Mouse (Mus musculus): ENCODE results near the gene Dclre1a.
"Not testable (repeated sequence)": the region's sequence is repeated elsewhere in the genome, so short reads cannot be mapped to it uniquely, and the experiment has no call there.

Gene Dclre1a

GRCm38 (mm10) chr19:56548230-56549032 is 409 bp upstream of the Dclre1a start, which contains the start of gene Nhlrc2:
TSS of gene Nhlrc2 (plus strand) at chr19:56548261.
- DNase-seq (ENCODE audit: low spot score in 2 of 2): peak; percentile 81 to 85

GRCm38 (mm10) chr19:56546031-56546430 is 2.0 kb downstream of the Dclre1a start:
- no peak for DNase-seq (ENCODE audit: low spot score in 2 of 2)

GRCm38 (mm10) chr19:56544681-56545388 is 3.2 kb downstream of the Dclre1a start:
- DNase-seq (ENCODE audit: low spot score in 2 of 2): no peak

- no peak for DNase-seq (ENCODE audit: low spot score in 2 of 2)
These were observed 4.7 kb downstream of the Dclre1a start for GRCm38 (mm10) chr19:56543320-56543719.

- DNase-seq (ENCODE audit: low spot score in 2 of 2): no peak
These were observed 12.3 kb downstream of the Dclre1a start for GRCm38 (mm10) chr19:56535765-56536164.

GRCm38 (mm10) chr19:56535064-56535463 is 13.0 kb downstream of the Dclre1a start:
- DNase-seq (ENCODE audit: low spot score in 2 of 2): no peak

- DNase-seq (ENCODE audit: low spot score in 2 of 2): no peak
These were observed 13.7 kb downstream of the Dclre1a start for GRCm38 (mm10) chr19:56534337-56534736.

- DNase-seq (ENCODE audit: low spot score in 2 of 2): no peak
These were observed 14.5 kb downstream of the Dclre1a start for GRCm38 (mm10) chr19:56533291-56534071.

GRCm38 (mm10) chr19:56531251-56531650 is 16.8 kb downstream of the Dclre1a start:
- no peak for DNase-seq (ENCODE audit: low spot score in 2 of 2)

GRCm38 (mm10) chr19:56530529-56530928 is 17.5 kb downstream of the Dclre1a start:
- DNase-seq (ENCODE audit: low spot score in 2 of 2): not testable (repeated sequence)

- not testable (repeated sequence) for DNase-seq (ENCODE audit: low spot score in 2 of 2)
These were observed 28.6 kb downstream of the Dclre1a start for GRCm38 (mm10) chr19:56519408-56519807.

GRCm38 (mm10) chr19:56513527-56513926 is 34.5 kb downstream of the Dclre1a start:
- DNase-seq (ENCODE audit: low spot score in 2 of 2): not testable (repeated sequence)

GRCm38 (mm10) chr19:56511207-56511606 is 36.8 kb downstream of the Dclre1a start:
- not testable (repeated sequence) for DNase-seq (ENCODE audit: low spot score in 2 of 2)

- not testable (repeated sequence) for DNase-seq (ENCODE audit: low spot score in 2 of 2)
These were observed 44.5 kb downstream of the Dclre1a start for GRCm38 (mm10) chr19:56503525-56503924.

- DNase-seq (ENCODE audit: low spot score in 2 of 2): not testable (repeated sequence)
These were observed 45.0 kb downstream of the Dclre1a start for GRCm38 (mm10) chr19:56503069-56503468.

GRCm38 (mm10) chr19:56494157-56494556 is 53.9 kb downstream of the Dclre1a start:
- DNase-seq (ENCODE audit: low spot score in 2 of 2): not testable (repeated sequence)

GRCm38 (mm10) chr19:56489601-56490000 is 58.4 kb downstream of the Dclre1a start:
- DNase-seq (ENCODE audit: low spot score in 2 of 2): no peak

- no peak for DNase-seq (ENCODE audit: low spot score in 2 of 2)
These were observed 60.7 kb downstream of the Dclre1a start for GRCm38 (mm10) chr19:56487339-56487738.

GRCm38 (mm10) chr19:56486926-56487325 is 61.1 kb downstream of the Dclre1a start:
- no peak for DNase-seq (ENCODE audit: low spot score in 2 of 2)

GRCm38 (mm10) chr19:56485376-56486271 is 62.4 kb downstream of the Dclre1a start:
- no peak for DNase-seq (ENCODE audit: low spot score in 2 of 2)

Data from urinary bladder, postnatal 4 days (tissue).